Mouse (Mus musculus) right cerebral cortex, postnatal 36 days (tissue): ENCODE measurements around the gene BC037034.

Experiments
- DNase-seq, 2 experiments: peaks; one replicate each; pipeline ENCODE4 v3.0.0; 2022; ENCODE audit warnings: low spot score in 2 of 2, mixed read lengths in 1 of 2

BC037034 gene

GRCm38 (mm10) chr5:138263260-138264206, at the start of gene BC037034:
BC037034 (minus strand) TSS chr5:138264033.
- DNase-seq: peak; percentile 88 to 90

GRCm38 (mm10) chr5:138312795-138313194, 49.0 kb upstream of the BC037034 start:
- no peak for DNase-seq

DNA sequence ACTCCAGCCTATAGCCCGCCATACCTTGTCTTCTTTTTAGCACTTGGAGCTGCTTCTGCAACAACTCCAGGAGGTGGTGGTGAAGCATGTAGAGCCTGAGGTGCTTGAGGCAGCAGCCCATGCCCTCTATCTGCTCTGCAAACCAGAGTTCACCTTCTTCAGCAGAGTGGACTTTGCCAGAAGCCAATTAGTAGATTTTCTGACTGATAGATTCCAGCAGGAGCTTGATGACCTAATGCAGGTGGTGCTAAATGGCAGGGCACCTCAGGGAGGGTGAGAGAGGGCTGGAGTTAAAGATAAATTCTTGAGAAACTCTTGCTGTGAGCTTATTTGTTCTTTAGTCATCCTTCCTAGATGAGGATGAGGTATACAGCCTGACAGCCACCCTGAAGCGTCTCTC, 35.8 kb upstream of the BC037034 start:
- no peak for DNase-seq

DNA sequence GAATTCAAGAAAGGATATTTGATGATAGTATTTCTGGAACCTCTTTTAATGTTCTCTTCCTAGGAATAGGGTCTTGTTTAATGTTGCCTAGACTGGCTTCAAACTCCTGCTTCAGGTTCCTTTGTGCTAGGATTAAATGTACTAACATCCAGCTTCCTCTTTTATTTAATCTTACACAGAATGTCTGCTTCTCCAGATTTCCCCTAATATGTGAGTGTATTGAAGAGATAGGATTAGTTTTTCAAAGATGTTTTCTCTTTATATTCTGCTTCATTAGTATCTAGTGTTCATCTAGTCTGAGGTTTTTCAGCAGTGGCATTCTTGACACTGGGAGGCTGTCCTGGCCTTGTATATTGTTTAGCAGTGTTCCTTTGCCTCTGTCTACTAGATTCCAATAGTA, 30.3 kb upstream of the BC037034 start:
- DNase-seq: no peak

DNA sequence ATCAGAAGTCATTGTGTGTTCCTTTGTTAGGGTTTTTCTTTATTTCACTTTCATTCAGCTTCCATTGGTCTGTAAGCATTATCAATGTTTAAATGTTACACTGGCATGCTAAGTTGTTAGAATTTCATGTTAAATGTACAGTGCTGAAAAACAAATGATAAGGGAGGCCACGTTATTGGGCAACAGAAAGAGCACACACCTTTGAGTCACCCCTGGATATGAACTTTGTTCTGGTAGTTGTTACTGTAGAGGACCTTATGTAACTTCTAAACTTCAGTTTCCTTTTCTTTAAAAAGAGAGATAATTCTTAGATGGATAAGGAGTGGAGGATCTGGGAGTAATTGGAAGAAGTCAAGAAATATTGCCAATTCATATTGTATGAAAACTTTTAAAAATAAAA, 27.8 kb upstream of the BC037034 start:
- DNase-seq: no peak

DNA sequence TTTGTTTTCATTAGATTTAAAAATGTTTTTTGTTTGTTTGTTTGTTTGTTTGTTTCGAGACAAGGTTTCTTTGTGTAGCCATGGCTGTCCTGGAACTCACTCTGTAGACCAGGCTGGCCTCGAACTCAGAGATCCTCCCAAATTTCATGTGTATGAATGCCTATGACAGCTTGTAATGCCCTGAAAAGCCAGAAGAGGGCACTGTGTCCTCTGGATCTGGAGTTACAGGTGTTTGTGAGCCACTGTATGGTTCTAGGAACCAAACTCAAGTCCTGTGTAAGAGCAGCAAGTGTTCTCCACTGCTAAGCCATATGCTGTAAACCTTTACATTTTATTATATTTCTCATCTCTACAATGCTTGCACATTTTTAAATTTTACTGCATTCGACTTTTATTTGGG, 24.0 kb upstream of the BC037034 start:
- no peak for DNase-seq

- no peak for DNase-seq
Measured at GRCm38 (mm10) chr5:138283540-138283939, 19.7 kb upstream of the BC037034 start.

- no peak for DNase-seq
Measured at GRCm38 (mm10) chr5:138281798-138282197, 18.0 kb upstream of the BC037034 start.

GRCm38 (mm10) chr5:138280829-138281228, 17.0 kb upstream of the BC037034 start:
- DNase-seq: no peak

DNA sequence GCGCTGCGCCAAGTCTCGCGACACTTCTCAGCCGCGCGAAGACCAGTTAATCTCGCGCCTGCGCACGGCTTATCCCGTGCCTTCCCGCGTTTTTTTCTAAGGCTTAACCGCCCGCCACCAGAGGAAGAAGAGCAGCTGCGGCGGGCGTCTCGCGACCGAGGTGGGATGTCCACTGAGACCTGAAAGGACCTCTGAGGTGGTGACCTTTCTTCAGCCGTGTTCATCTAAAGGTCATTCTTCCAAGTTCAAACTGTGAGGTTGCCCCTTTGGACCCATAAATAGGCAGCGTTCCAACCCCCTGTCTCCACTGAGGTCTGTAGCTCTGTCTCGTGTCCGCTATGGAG, 16.6 kb upstream of the BC037034 start:
- DNase-seq: no peak

GRCm38 (mm10) chr5:138279585-138280424, 16.0 kb upstream of the BC037034 start, which contains the start of the genes Gm43720, Gpc2 and Stag3:
Gm43720 (minus strand) TSS chr5:138279958.
Gpc2 (minus strand) TSS chr5:138280005.
Stag3 (plus strand) TSS chr5:138280240.
- peak; percentile 51 to 69 for DNase-seq

DNA sequence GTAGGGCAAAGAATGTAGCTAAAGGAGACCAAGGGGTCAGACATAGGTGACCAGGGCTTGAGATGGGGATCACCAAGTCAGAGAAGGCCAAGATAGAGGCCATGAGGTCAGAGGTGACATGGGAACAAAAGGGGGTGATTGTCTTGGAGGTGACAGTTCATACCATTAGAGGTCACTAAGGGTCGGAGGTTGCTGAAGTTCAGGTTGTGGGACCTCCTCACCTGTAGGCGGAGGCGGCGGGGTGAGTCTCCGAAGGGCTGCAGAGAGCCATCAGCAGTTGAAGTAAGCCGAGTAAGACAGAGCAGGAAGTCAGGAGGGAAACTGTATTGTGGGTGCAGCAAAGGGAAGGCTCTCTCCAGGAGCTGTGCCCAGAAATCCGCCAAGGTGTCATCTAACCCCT, 14.2 kb upstream of the BC037034 start:
- DNase-seq: no peak

- DNase-seq: no peak
Measured at GRCm38 (mm10) chr5:138275216-138276050, 11.6 kb upstream of the BC037034 start.

GRCm38 (mm10) chr5:138274186-138274585, 10.4 kb upstream of the BC037034 start:
- DNase-seq: no peak

DNA sequence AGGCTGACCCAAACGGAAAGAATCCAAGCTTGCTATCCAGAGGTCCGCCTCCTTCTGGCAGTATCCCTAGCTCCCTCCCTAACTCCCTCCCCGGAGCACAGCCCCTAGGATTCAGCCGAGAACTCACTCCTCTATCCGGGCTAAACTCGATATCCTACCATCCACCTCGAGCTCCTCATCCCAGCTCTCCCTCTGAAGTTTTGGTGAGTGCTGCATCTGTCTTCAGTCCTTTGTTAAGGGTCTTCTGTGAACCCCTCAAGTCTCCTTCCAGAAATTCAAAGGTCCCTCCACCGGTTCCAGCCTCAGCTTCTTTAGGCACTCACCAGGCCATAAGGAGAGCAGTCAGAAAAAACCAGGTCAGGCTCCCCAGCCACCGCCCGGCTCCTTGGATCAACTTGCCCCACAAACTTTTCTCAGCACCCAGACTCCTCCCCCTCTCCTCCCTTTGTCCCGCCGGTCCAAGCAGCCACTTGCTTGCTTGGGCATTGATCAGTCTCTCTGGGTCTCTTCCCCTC, 8.6 kb upstream of the BC037034 start, which contains the start of gene Gal3st4:
Gal3st4 (minus strand) TSS at position 432 of the 515 bp plus-strand sequence.
- DNase-seq: no peak

DNA sequence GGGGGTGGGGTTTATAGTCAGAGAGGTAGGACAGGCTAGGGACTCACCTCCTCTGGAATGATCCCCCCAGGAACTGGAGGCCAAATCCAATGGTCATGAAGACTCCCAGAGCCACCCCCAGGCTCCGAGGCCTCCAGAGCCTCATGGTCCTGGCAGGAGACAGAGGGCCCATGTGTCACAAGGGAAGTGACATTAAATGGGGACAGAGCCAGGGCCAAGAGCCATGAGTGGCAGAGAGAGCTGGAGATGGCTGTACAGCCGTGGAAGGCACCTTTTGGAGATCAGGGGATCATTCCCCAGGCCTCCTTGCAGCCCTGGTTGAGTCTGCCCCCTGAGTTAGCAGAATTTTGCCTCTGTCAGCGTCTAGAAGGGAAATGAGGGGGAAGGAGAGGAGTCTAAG, 7.4 kb upstream of the BC037034 start:
- DNase-seq: no peak

GRCm38 (mm10) chr5:138268980-138269379, 5.1 kb upstream of the BC037034 start:
- no peak for DNase-seq

- no peak for DNase-seq
Measured at GRCm38 (mm10) chr5:138267114-138267513, 3.3 kb upstream of the BC037034 start.

DNA sequence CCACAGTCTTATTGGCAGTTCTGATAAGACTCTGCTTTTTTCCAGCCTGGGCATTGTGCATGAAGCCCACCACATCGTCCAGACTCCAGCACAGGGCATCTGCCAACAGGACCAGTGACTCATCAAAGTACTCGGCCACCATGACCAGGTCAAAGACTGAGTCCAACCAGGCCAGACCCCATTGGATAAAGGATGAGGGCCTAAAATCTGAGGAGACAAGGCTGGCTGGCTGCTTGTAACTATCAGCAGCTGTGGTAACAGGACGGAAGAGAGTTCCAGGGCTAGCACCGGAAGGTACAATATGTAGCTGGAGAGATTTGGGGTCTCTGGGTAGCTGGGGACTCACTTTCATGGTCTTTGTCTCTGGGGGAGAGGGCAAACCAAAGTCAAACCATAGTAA, 1.9 kb upstream of the BC037034 start:
- no peak for DNase-seq

GRCm38 (mm10) chr5:138264207-138264578, 360 bp upstream of the BC037034 start:
- DNase-seq: no peak

DNA sequence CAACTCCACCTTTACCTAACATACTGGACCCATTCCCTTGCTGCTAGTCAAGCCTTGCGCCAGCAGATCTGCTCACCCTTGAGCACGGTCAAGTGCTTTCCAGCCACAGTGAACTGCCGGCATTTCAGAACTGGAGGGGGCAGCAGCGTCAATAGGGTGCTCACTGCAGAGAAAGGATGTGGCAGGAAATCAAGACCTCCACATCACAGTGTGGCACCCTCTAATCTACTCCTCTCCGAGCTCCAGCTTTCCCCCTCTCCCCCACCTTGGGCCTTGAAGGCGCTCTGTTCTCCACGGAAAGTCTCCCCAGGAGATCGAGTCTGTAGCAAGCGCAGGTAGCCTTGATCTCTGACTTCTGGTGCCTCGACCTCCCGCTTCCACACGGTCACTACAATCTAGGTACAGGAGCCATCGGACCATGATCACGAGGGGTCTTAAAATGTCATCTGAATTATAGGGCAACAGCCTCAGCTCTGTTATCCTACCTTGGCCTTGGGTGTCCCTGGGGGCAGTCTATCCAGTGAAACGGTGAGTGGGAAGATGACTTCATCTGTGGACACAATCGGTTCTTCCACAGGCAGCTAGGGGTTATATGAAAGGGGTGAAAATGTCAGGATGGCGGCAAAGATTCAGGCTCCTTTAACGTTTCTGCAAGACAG, 1.1 kb downstream of the BC037034 start:
- DNase-seq: no peak
